Mouse (Mus musculus): ENCODE measurements around the gene Fbrs. TPM values are rescaled to one million over a fixed set of nuclear protein-coding genes. Genes with fewer than 3 reads are reported as not detected.

Gene Fbrs
- polyA plus RNA-seq, 1 experiment from 2014 or later = 12.0 TPM

- no peaks in the 10 kb centered on the region for H3K9me3 ChIP-seq
- no peaks in the 10 kb centered on the region for H3K27me3 ChIP-seq (ENCODE audit: insufficient read depth, poor library complexity, severe bottlenecking)
- H3K36me3 ChIP-seq = peaks cover 43% of the 10 kb centered on the region
- DNase-seq (ENCODE audit: low spot score) = peak; percentile 89
- H3K4me3 ChIP-seq = peak overlapping the region; percentile 87
- under 1% methylated on average over 89 of the region's 93 CpGs for whole genome bisulfite sequencing
- peak overlapping the region; percentile 99 for H3K27ac ChIP-seq
- peaks cover 26% of the 10 kb centered on the region for H3K4me1 ChIP-seq (replicated peaks)
These were observed 33.4 kb downstream of the Fbrs start for GRCm38 (mm10) chr7:127512231-127513015.

- Histone ChIP-seq H3K4me3 (peak overlapping the region; percentile 87), H3K9me3 (no peaks in the 10 kb centered on the region), H3K27ac (peak overlapping the region; percentile 99), H3K36me3 (peaks cover 49% of the 10 kb centered on the region), H3K27me3 (ENCODE audit: insufficient read depth, poor library complexity, severe bottlenecking) (no peaks in the 10 kb centered on the region), H3K4me1 (replicated peaks) (peaks cover 26% of the 10 kb centered on the region)
- DNase-seq (ENCODE audit: low spot score) = no peak
- 54% methylated on average over 8 of the region's 8 CpGs for WGBS
These were observed 34.0 kb downstream of the Fbrs start for GRCm38 (mm10) chr7:127513016-127513390.

GRCm38 (mm10) chr7:127513781-127514180 is 34.8 kb downstream of the Fbrs start:
- Histone ChIP-seq H3K36me3 (peaks cover 57% of the 10 kb centered on the region), H3K9me3 (no peaks in the 10 kb centered on the region), H3K27ac (no peak overlapping the region), H3K4me1 (replicated peaks) (peaks cover 26% of the 10 kb centered on the region), H3K27me3 (ENCODE audit: insufficient read depth, poor library complexity, severe bottlenecking) (no peaks in the 10 kb centered on the region), H3K4me3 (peak overlapping the region; percentile 87)
- DNase-seq (ENCODE audit: low spot score) = no peak
- 94% methylated on average over 3 of the region's 3 CpGs for WGBS

GRCm38 (mm10) chr7:127515846-127516245 is 36.8 kb downstream of the Fbrs start:
- Histone ChIP-seq H3K27ac (no peak overlapping the region), H3K4me3 (no peak overlapping the region), H3K9me3 (no peaks in the 10 kb centered on the region), H3K36me3 (peaks cover 78% of the 10 kb centered on the region), H3K4me1 (replicated peaks) (peaks cover 26% of the 10 kb centered on the region), H3K27me3 (ENCODE audit: insufficient read depth, poor library complexity, severe bottlenecking) (no peaks in the 10 kb centered on the region)
- DNase-seq (ENCODE audit: low spot score) = no peak
- 91% methylated on average over 7 of the region's 7 CpGs for WGBS

DNA sequence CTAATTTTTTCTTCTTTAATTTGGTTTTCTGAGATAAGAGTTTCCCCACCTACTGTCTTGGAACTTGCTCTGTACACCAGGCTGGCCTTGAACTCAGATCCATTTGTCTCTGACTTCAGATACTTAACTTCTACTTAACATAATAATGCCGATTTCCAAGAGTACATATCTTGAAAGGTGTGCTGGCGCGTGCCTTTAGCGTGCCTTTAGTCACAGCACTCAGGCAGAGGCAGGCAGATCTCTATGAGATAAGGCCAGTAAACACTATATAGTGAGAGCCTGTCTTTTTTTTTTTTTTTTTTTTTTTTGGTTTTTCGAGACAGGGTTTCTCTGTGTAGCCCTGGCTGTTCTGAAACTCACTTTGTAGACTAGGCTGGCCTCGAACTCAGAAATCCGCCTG is 37.3 kb downstream of the Fbrs start:
- Histone ChIP-seq H3K4me3 (no peak overlapping the region), H3K9me3 (no peaks in the 10 kb centered on the region), H3K27ac (no peak overlapping the region), H3K4me1 (replicated peaks) (peaks cover 22% of the 10 kb centered on the region), H3K27me3 (ENCODE audit: insufficient read depth, poor library complexity, severe bottlenecking) (no peaks in the 10 kb centered on the region), H3K36me3 (peaks cover 83% of the 10 kb centered on the region)
- WGBS = 91% methylated on average over 7 of the region's 7 CpGs
- DNase-seq (ENCODE audit: low spot score) = no peak

- H3K36me3 ChIP-seq = peaks cover 100% of the 10 kb centered on the region
- 99% methylated on average over 3 of the region's 3 CpGs for WGBS
- H3K4me3 ChIP-seq = no peak within 1 kb of the TSS
These were observed 40.3 kb downstream of the Fbrs start, which contains the start of gene Gm42715 for GRCm38 (mm10) chr7:127519284-127519683. Gene Gm42715, plus strand, starts transcription at chr7:127519584.

More at GRCm38 (mm10) chr7:127519284-127519683, 40.3 kb downstream of the Fbrs start, which contains the start of gene Gm42715:
- H3K4me1 ChIP-seq (replicated peaks) = 0 out of 2 replicates have a peak, but pooled peaks cover 3% of the 10 kb centered on the region
- H3K27ac ChIP-seq = no peak within 1 kb of the TSS
- no peak for DNase-seq (ENCODE audit: low spot score)
- H3K9me3 ChIP-seq = no peaks in the 10 kb centered on the region
- no peaks in the 10 kb centered on the region for H3K27me3 ChIP-seq (ENCODE audit: insufficient read depth, poor library complexity, severe bottlenecking)

Other genes with a start within 250 kb of the Fbrs start
- 78.7 and 81.0 TPM in 2 replicates for gene Zfp553, start 246.1 kb upstream of the Fbrs start, polyA plus RNA-seq (2016; fragmentation: Nextera tagmentation; extraction: Ambion mirVana)
- gene Sept1, start 246.1 kb upstream of the Fbrs start, polyA plus RNA-seq (2016; fragmentation: Nextera tagmentation; extraction: Ambion mirVana) = 32.4 and 33.8 TPM in 2 replicates
- gene Zfp771, start 234.9 kb upstream of the Fbrs start, polyA plus RNA-seq (2016; fragmentation: Nextera tagmentation; extraction: Ambion mirVana) = 62.4 and 70.1 TPM in 2 replicates
- 284 and 329 TPM in 2 replicates for gene Dctpp1, start 218.5 kb upstream of the Fbrs start, polyA plus RNA-seq (2016; fragmentation: Nextera tagmentation; extraction: Ambion mirVana)
- gene Sephs2, start 205.1 kb upstream of the Fbrs start, polyA plus RNA-seq (2016; fragmentation: Nextera tagmentation; extraction: Ambion mirVana) = 69.8 and 76.2 TPM in 2 replicates
- 0.68 and 0.98 TPM in 2 replicates for gene Itgal, start 182.9 kb upstream of the Fbrs start, polyA plus RNA-seq (2016; fragmentation: Nextera tagmentation; extraction: Ambion mirVana)
- gene Zfp768, start 133.6 kb upstream of the Fbrs start, polyA plus RNA-seq (2016; fragmentation: Nextera tagmentation; extraction: Ambion mirVana) = 18.8 and 20.4 TPM in 2 replicates
- gene Zfp747, start 103.1 kb upstream of the Fbrs start, polyA plus RNA-seq (2016; fragmentation: Nextera tagmentation; extraction: Ambion mirVana) = 7.9 and 9.5 TPM in 2 replicates
- gene 9130019O22Rik, start 92.0 kb upstream of the Fbrs start, polyA plus RNA-seq (2016; fragmentation: Nextera tagmentation; extraction: Ambion mirVana) = 5.3 and 6.2 TPM in 2 replicates
- 5.4 and 6.7 TPM in 2 replicates for gene E430018J23Rik, start 85.6 kb upstream of the Fbrs start, polyA plus RNA-seq (2016; fragmentation: Nextera tagmentation; extraction: Ambion mirVana)
- 6.6 and 7.1 TPM in 2 replicates for gene Zfp764, start 72.4 kb upstream of the Fbrs start, polyA plus RNA-seq (2016; fragmentation: Nextera tagmentation; extraction: Ambion mirVana)
- gene Zfp688, start 57.1 kb upstream of the Fbrs start, polyA plus RNA-seq (2016; fragmentation: Nextera tagmentation; extraction: Ambion mirVana) = 35.6 and 39.4 TPM in 2 replicates
- 14.8 and 15.7 TPM in 2 replicates for gene Zfp689, start 30.0 kb upstream of the Fbrs start, polyA plus RNA-seq (2016; fragmentation: Nextera tagmentation; extraction: Ambion mirVana)
- 53.1 and 65.9 TPM in 2 replicates for gene Prr14, start 19.6 kb upstream of the Fbrs start, polyA plus RNA-seq (2016; fragmentation: Nextera tagmentation; extraction: Ambion mirVana)
- 54.9 and 71.4 TPM in 2 replicates for gene Srcap, start 32.8 kb downstream of the Fbrs start, polyA plus RNA-seq (2016; fragmentation: Nextera tagmentation; extraction: Ambion mirVana)
- 16.5 and 18.1 TPM in 2 replicates for gene Gm42715, start 40.4 kb downstream of the Fbrs start, polyA plus RNA-seq (2016; fragmentation: Nextera tagmentation; extraction: Ambion mirVana)
- gene Tmem265, start 82.2 kb downstream of the Fbrs start, polyA plus RNA-seq (2016; fragmentation: Nextera tagmentation; extraction: Ambion mirVana) = 7.9 and 13.7 TPM in 2 replicates
- gene Phkg2, start 94.1 kb downstream of the Fbrs start, polyA plus RNA-seq (2016; fragmentation: Nextera tagmentation; extraction: Ambion mirVana) = 47.0 and 54.1 TPM in 2 replicates
- gene Ccdc189, start 109.4 kb downstream of the Fbrs start, polyA plus RNA-seq (2016; fragmentation: Nextera tagmentation; extraction: Ambion mirVana) = 15.7 and 16.5 TPM in 2 replicates
- gene Rnf40, start 109.6 kb downstream of the Fbrs start, polyA plus RNA-seq (2016; fragmentation: Nextera tagmentation; extraction: Ambion mirVana) = 57.8 and 58.8 TPM in 2 replicates
- 34.5 and 36.7 TPM in 2 replicates for gene Zfp629, start 136.6 kb downstream of the Fbrs start, polyA plus RNA-seq (2016; fragmentation: Nextera tagmentation; extraction: Ambion mirVana)
- 55.9 and 56.6 TPM in 2 replicates for gene Bcl7c, start 229.7 kb downstream of the Fbrs start, polyA plus RNA-seq (2016; fragmentation: Nextera tagmentation; extraction: Ambion mirVana)
- gene Ctf1, start 233.5 kb downstream of the Fbrs start, polyA plus RNA-seq (2016; fragmentation: Nextera tagmentation; extraction: Ambion mirVana) = 5.1 and 5.8 TPM in 2 replicates

Measured in hindbrain, embryonic 10.5 days (tissue).